Mouse (Mus musculus) liver, embryonic 16.5 days (tissue): ENCODE data around the gene Atg10. TPM values are rescaled to one million over a fixed set of nuclear protein-coding genes. Genes with fewer than 3 reads are reported as not detected.
"Not testable (repeated sequence)": the region's sequence is repeated elsewhere in the genome, so short reads cannot be mapped to it uniquely, and the experiment has no call there.

Experiments
- ATAC-seq: fragments of 200-750 bp; cut with Nextera tagmentation; 2 replicates; pipeline ENCODE4 v1.8.0; 2017; ENCODE audit warnings: low read depth, mild to moderate bottlenecking, moderate number of reproducible peaks, moderate library complexity
- H3K27ac ChIP-seq: fragments of 300-500 bp; sonication (generic); 2 replicates; pipeline ENCODE4 v1.5.1; 2014; ENCODE audit warnings: mild to moderate bottlenecking, low read length
- H3K27me3 ChIP-seq: fragments of 300-500 bp; sonication (generic); 2 replicates; pipeline ENCODE4 v1.6.1; 2014; ENCODE audit warnings: low read depth, low read length, mixed read lengths; ENCODE audit not compliant: control insufficient read depth, insufficient read depth
- H3K36me3 ChIP-seq: fragments of 300-500 bp; sonication (generic); 2 replicates; pipeline ENCODE4 v1.6.1; 2014; ENCODE audit warnings: mild to moderate bottlenecking; ENCODE audit not compliant: control insufficient read depth, insufficient read depth
- H3K4me1 ChIP-seq: fragments of 300-500 bp; sonication (generic); 2 replicates; pipeline ENCODE4 v1.6.1; 2014; ENCODE audit warnings: low read depth, low read length, mixed read lengths; ENCODE audit not compliant: control insufficient read depth
- H3K4me2 ChIP-seq: fragments of 300-500 bp; sonication (generic); 2 replicates; pipeline ENCODE4 v1.6.1; 2014; ENCODE audit warnings: low read depth, low read length, mixed read lengths
- H3K4me3 ChIP-seq: fragments of 300-500 bp; sonication (generic); 2 replicates; pipeline ENCODE4 v1.5.1; 2014; ENCODE audit warnings: low read depth, mild to moderate bottlenecking, low read length
- H3K9ac ChIP-seq: fragments of 300-500 bp; sonication (generic); 2 replicates; pipeline ENCODE4 v1.6.1; 2014; ENCODE audit warnings: low read depth, low read length
- H3K9me3 ChIP-seq: fragments of 300-500 bp; sonication (generic); replicated peaks from 2 replicates; pipeline ENCODE4 v1.6.1; 2016; ENCODE audit warnings: low read length; ENCODE audit not compliant: control insufficient read depth
- WGBS: fragments of 180-500 bp; shearing (Covaris S2); extraction: QIAGEN DNeasy Blood & Tissue Kit; methylation state at CpG from one replicate; pipeline ENCODE4 v1.1.7; 2014; ENCODE audit not compliant: insufficient replicate concordance; 5-methylcytosine and 5-hydroxymethylcytosine counted together
- polyA plus RNA-seq: library from polyadenylated mRNA; unstranded; fragments of >200 nt; fragmentation: Nextera tagmentation; extraction: Ambion mirVana; gene quantifications from 2 replicates; pipeline ENCODE4 v1.2.1, GENCODE M21; 2015

Atg10 gene
- 2.7 and 3.4 TPM in 2 replicates for polyA plus RNA-seq

- Histone ChIP-seq H3K36me3 (no peaks in the 10 kb centered on the region), H3K4me2 (peak within 1 kb of the TSS; percentile 85), H3K4me3 (peak within 1 kb of the TSS; percentile 82), H3K9ac (peak within 1 kb of the TSS; percentile 85), H3K27ac (peak within 1 kb of the TSS; percentile 87), H3K4me1 (peaks cover 6% of the 10 kb centered on the region), H3K27me3 (no peaks in the 10 kb centered on the region), H3K9me3 (no peaks in the 10 kb centered on the region)
- ATAC-seq = peak; percentile 98
- WGBS = under 1% methylated on average over 53 of the region's 55 CpGs
Observed at GRCm38 (mm10) chr13:91223587-91224437, at the start of gene Atg10. Gene Atg10 (minus strand): TSS chr13:91223968.

DNA sequence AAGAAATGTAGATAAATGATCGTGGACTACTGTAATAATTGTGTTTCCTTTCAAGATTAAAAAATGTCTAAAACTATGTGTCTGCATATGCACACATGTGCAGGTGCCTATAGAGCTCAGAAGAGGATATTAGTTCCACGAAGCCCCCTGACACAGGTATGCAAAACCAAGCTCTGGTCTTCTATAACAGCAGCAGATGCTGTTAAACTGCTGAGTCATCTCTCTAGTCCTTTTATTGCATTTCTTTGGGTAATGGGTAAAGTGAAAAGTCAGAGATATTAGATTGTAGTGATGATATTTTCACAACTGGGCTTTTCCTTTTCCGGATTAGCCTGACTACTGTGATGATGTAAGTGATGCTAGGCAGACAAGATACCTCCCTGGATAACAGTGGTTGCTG is 28.6 kb upstream of the Atg10 start:
- H3K4me2 ChIP-seq = no peak overlapping the region
- no peak for ATAC-seq
- H3K4me1 ChIP-seq = no peaks in the 10 kb centered on the region
- H3K4me3 ChIP-seq = no peak overlapping the region
- no peaks in the 10 kb centered on the region for H3K9me3 ChIP-seq
- H3K27me3 ChIP-seq = no peaks in the 10 kb centered on the region
- H3K9ac ChIP-seq = no peak overlapping the region
- H3K27ac ChIP-seq = no peak overlapping the region
- 64% methylated on average over 3 of the region's 3 CpGs for WGBS
- no peaks in the 10 kb centered on the region for H3K36me3 ChIP-seq

- no peak overlapping the region for H3K4me2 ChIP-seq
- H3K27ac ChIP-seq = no peak overlapping the region
- no peak overlapping the region for H3K4me3 ChIP-seq
- WGBS = 78% methylated on average over 1 of the region's 1 CpGs
- H3K36me3 ChIP-seq = no peaks in the 10 kb centered on the region
- no peaks in the 10 kb centered on the region for H3K4me1 ChIP-seq
- H3K9ac ChIP-seq = no peak overlapping the region
- no peaks in the 10 kb centered on the region for H3K9me3 ChIP-seq
- H3K27me3 ChIP-seq = no peaks in the 10 kb centered on the region
- no peak for ATAC-seq
Observed at GRCm38 (mm10) chr13:91251636-91252035, 27.9 kb upstream of the Atg10 start.

DNA sequence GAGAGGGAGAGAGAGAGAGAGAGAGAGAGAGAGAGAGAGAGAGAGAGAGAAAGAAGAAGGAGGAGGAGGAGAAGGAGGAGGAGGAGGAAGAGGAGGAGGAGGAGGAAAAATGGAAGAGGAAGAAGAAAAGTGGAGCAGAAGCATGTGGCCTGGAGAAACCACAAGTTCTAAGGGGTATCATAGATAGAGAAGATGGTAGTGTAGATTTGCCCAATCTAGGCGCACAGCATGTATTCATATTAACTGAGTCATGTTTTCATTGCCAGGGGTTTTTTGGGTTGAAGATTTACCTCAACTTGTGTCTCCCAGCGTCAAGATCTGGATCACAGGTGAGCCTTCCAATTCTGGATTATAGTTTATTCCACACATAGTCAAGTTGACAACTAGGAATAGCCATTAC is 26.3 kb upstream of the Atg10 start:
- not testable (repeated sequence) for H3K36me3 ChIP-seq, H3K4me1 ChIP-seq, H3K9ac ChIP-seq, H3K9me3 ChIP-seq, H3K27me3 ChIP-seq, H3K27ac ChIP-seq, ATAC-seq, H3K4me3 ChIP-seq, H3K4me2 ChIP-seq
- WGBS = 31% methylated on average over 2 of the region's 2 CpGs

GRCm38 (mm10) chr13:91246472-91246871 is 22.7 kb upstream of the Atg10 start:
- WGBS = 40% methylated on average over 2 of the region's 2 CpGs
- H3K4me2 ChIP-seq = no peak overlapping the region
- H3K4me3 ChIP-seq = no peak overlapping the region
- H3K27me3 ChIP-seq = no peaks in the 10 kb centered on the region
- H3K9ac ChIP-seq = no peak overlapping the region
- no peaks in the 10 kb centered on the region for H3K9me3 ChIP-seq
- no peaks in the 10 kb centered on the region for H3K36me3 ChIP-seq
- no peak for ATAC-seq
- no peak overlapping the region for H3K27ac ChIP-seq
- no peaks in the 10 kb centered on the region for H3K4me1 ChIP-seq

DNA sequence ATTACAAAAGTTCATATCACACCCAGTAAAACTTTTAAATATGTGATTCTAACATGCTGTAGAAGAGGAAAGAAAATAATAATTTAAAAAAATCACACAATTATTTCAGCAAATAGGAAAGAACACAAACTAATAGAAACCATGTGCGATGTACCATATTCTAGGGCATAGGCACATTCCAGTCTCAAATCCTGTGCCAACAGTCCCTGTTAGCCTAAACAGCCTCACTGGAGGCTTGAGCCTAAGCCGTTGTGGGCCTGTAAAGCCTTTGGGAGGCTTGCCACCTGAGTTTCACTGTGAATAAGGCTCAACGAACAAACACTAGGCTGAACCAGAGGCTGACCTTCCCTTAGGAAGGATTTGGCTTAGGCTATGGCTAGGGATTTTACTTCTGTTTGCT is 14.2 kb upstream of the Atg10 start:
- H3K4me1 ChIP-seq = no peaks in the 10 kb centered on the region
- H3K4me2 ChIP-seq = no peak overlapping the region
- no peak overlapping the region for H3K27ac ChIP-seq
- no peaks in the 10 kb centered on the region for H3K36me3 ChIP-seq
- WGBS = 67% methylated on average over 3 of the region's 3 CpGs
- H3K9me3 ChIP-seq = no peaks in the 10 kb centered on the region
- ATAC-seq = no peak
- H3K27me3 ChIP-seq = no peaks in the 10 kb centered on the region
- no peak overlapping the region for H3K9ac ChIP-seq
- no peak overlapping the region for H3K4me3 ChIP-seq

DNA sequence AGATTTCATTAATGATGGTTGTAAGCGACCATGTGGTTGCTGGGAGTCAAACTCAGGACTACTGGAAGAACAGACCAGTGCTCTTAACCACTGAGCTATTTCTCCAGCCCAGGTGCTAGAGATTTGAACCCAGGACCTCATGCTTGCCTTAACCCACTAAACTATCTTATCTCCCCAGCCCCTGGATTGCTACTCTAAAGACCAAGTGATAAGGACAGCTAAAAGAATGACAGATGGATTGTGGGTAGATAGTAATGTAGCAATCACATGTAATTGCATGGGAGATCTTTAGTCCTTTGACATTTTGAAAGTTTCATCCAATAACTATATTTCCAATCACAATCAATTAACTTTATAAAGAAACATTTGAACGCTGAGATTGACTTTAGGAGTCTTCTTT is 13.1 kb upstream of the Atg10 start:
- Histone ChIP-seq H3K9me3 (no peaks in the 10 kb centered on the region), H3K27ac (no peak overlapping the region), H3K27me3 (no peaks in the 10 kb centered on the region), H3K9ac (no peak overlapping the region), H3K4me3 (no peak overlapping the region), H3K4me2 (no peak overlapping the region), H3K4me1 (no peaks in the 10 kb centered on the region), H3K36me3 (no peaks in the 10 kb centered on the region)
- no peak for ATAC-seq
- 65% methylated on average over 2 of the region's 2 CpGs for WGBS

GRCm38 (mm10) chr13:91224438-91224814 is 658 bp upstream of the Atg10 start:
- no peaks in the 10 kb centered on the region for H3K36me3 ChIP-seq
- peaks cover 6% of the 10 kb centered on the region for H3K4me1 ChIP-seq
- peak overlapping the region; percentile 84 for H3K27ac ChIP-seq
- H3K9me3 ChIP-seq = no peaks in the 10 kb centered on the region
- peak overlapping the region; percentile 85 for H3K9ac ChIP-seq
- peak overlapping the region; percentile 85 for H3K4me2 ChIP-seq
- no peaks in the 10 kb centered on the region for H3K27me3 ChIP-seq
- 46% methylated on average over 2 of the region's 2 CpGs for WGBS
- no peak for ATAC-seq
- H3K4me3 ChIP-seq = peak overlapping the region; percentile 82

- Histone ChIP-seq H3K9ac (no peak overlapping the region), H3K27me3 (no peaks in the 10 kb centered on the region), H3K4me3 (peak overlapping the region; percentile 82), H3K9me3 (no peaks in the 10 kb centered on the region), H3K4me2 (peak overlapping the region; percentile 85), H3K27ac (no peak overlapping the region), H3K4me1 (peaks cover 6% of the 10 kb centered on the region), H3K36me3 (no peaks in the 10 kb centered on the region)
- WGBS = 59% methylated on average over 1 of the region's 1 CpGs
- no peak for ATAC-seq
Observed at GRCm38 (mm10) chr13:91223063-91223462, 705 bp downstream of the Atg10 start.
